Mouse (Mus musculus): ENCODE data around the gene Arhgap19. TPM values are rescaled to one million over a fixed set of nuclear protein-coding genes. Genes with fewer than 3 reads are reported as not detected.

Gene Arhgap19
- polyA plus RNA-seq, 1 experiment from 2014 or later: 11.0 TPM

- H3K27me3 ChIP-seq: 0 out of 2 replicates have a peak, but pooled peaks cover 5% of the 10 kb centered on the region
- no peak overlapping the region for H3K4me3 ChIP-seq (replicated peaks)
- ATAC-seq: no peak
- peaks cover 18% of the 10 kb centered on the region for H3K36me3 ChIP-seq
- no peak overlapping the region for H3K9ac ChIP-seq (replicated peaks)
- peaks cover 29% of the 10 kb centered on the region for H3K4me1 ChIP-seq (replicated peaks)
- no peaks in the 10 kb centered on the region for H3K9me3 ChIP-seq
- 48% methylated on average over 2 of the region's 2 CpGs for WGBS
- H3K4me2 ChIP-seq (replicated peaks): no peak overlapping the region
- no peak overlapping the region for H3K27ac ChIP-seq
These were observed 78.5 kb downstream of the Arhgap19 start for GRCm38 (mm10) chr19:41723337-41723736.

DNA sequence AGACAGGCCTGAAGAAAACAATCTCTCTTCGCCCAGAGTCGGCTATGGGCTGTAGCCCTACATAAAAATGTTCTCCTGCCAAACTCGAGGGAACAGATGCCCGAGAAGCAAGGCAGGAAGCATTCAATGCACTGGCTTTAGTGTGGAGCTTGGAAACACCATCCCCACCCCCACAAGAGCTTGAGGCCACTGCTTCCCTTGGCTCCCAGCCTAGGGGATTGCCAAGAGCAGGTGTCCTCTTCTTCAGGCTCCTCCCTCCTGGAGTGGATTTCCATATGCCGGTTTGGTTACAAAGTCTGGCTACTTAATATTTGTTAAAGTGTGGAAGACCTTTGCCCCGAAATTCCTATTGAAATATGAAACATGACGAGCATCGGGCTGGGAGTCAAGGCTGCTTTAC, 82.4 kb downstream of the Arhgap19 start:
- Histone ChIP-seq H3K9ac (replicated peaks) (no peak overlapping the region), H3K27me3 (peaks cover 9% of the 10 kb centered on the region; the same call in 1 of the 2 replicates), H3K4me3 (replicated peaks) (no peak overlapping the region), H3K4me2 (replicated peaks) (no peak overlapping the region), H3K36me3 (peaks cover 5% of the 10 kb centered on the region; the same call in 1 of the 2 replicates), H3K4me1 (replicated peaks) (peaks cover 57% of the 10 kb centered on the region), H3K9me3 (no peaks in the 10 kb centered on the region), H3K27ac (no peak overlapping the region)
- no peak for ATAC-seq
- WGBS: 78% methylated on average over 8 of the region's 8 CpGs

Other genes starting within 250 kb of the Arhgap19 start
- gene Gm340, start 219.7 kb downstream of the Arhgap19 start, polyA plus RNA-seq (2015; fragmentation: Nextera tagmentation; extraction: Ambion mirVana): 2.8 and 3.5 TPM in 2 replicates
- gene Slit1, start 58.4 kb downstream of the Arhgap19 start, polyA plus RNA-seq (2015; fragmentation: Nextera tagmentation; extraction: Ambion mirVana): 13.2 and 23.8 TPM in 2 replicates
- gene Frat1, start 27.9 kb upstream of the Arhgap19 start, polyA plus RNA-seq (2015; fragmentation: Nextera tagmentation; extraction: Ambion mirVana): 26.2 and 29.0 TPM in 2 replicates
- 7.6 and 10.4 TPM in 2 replicates for gene Frat2, start 46.1 kb upstream of the Arhgap19 start, polyA plus RNA-seq (2015; fragmentation: Nextera tagmentation; extraction: Ambion mirVana)
- gene Rrp12, start 94.1 kb upstream of the Arhgap19 start, polyA plus RNA-seq (2015; fragmentation: Nextera tagmentation; extraction: Ambion mirVana): 14.6 and 15.7 TPM in 2 replicates
- 445 and 453 TPM in 2 replicates for gene Pgam1, start 109.9 kb upstream of the Arhgap19 start, polyA plus RNA-seq (2015; fragmentation: Nextera tagmentation; extraction: Ambion mirVana)
- gene Exosc1, start 131.4 kb upstream of the Arhgap19 start, polyA plus RNA-seq (2015; fragmentation: Nextera tagmentation; extraction: Ambion mirVana): 68.5 and 70.0 TPM in 2 replicates
- 86.1 and 87.6 TPM in 2 replicates for gene Zdhhc16, start 131.4 kb upstream of the Arhgap19 start, polyA plus RNA-seq (2015; fragmentation: Nextera tagmentation; extraction: Ambion mirVana)
- gene Mms19, start 179.1 kb upstream of the Arhgap19 start, polyA plus RNA-seq (2015; fragmentation: Nextera tagmentation; extraction: Ambion mirVana): 32.4 and 34.8 TPM in 2 replicates
- gene Ubtd1, start 179.7 kb upstream of the Arhgap19 start, polyA plus RNA-seq (2015; fragmentation: Nextera tagmentation; extraction: Ambion mirVana): 6.4 and 7.3 TPM in 2 replicates
- gene Ankrd2, start 234.0 kb upstream of the Arhgap19 start, polyA plus RNA-seq (2015; fragmentation: Nextera tagmentation; extraction: Ambion mirVana): 0.19 and 0.31 TPM in 2 replicates
- gene Hoga1, start 243.6 kb upstream of the Arhgap19 start, polyA plus RNA-seq (2015; fragmentation: Nextera tagmentation; extraction: Ambion mirVana): 0.58 and 0.89 TPM in 2 replicates

Data from midbrain, embryonic 13.5 days (tissue).